Mouse (Mus musculus) brain, embryonic 14.5 days (tissue): Measurements from ENCODE around the gene Stxbp6.

Source experiments
- CTCF ChIP-seq: fragments of 200-500 bp; IDR thresholded peaks from 2 replicates; pipeline ENCODE4 v1.5.1; 2012; ENCODE audit warnings: inconsistent platforms, mild to moderate bottlenecking, moderate library complexity, borderline replicate concordance; ENCODE audit not compliant: insufficient read depth, insufficient read length; ENCODE audit errors: extremely low read depth
- POLR2A ChIP-seq: fragments of 200-500 bp; IDR thresholded peaks from 2 replicates; pipeline ENCODE4 v1.6.1; 2012; ENCODE audit warnings: mild to moderate bottlenecking, inconsistent platforms, borderline replicate concordance; ENCODE audit not compliant: poor library complexity, insufficient read depth, insufficient read length, severe bottlenecking; ENCODE audit errors: extremely low read depth

DNA sequence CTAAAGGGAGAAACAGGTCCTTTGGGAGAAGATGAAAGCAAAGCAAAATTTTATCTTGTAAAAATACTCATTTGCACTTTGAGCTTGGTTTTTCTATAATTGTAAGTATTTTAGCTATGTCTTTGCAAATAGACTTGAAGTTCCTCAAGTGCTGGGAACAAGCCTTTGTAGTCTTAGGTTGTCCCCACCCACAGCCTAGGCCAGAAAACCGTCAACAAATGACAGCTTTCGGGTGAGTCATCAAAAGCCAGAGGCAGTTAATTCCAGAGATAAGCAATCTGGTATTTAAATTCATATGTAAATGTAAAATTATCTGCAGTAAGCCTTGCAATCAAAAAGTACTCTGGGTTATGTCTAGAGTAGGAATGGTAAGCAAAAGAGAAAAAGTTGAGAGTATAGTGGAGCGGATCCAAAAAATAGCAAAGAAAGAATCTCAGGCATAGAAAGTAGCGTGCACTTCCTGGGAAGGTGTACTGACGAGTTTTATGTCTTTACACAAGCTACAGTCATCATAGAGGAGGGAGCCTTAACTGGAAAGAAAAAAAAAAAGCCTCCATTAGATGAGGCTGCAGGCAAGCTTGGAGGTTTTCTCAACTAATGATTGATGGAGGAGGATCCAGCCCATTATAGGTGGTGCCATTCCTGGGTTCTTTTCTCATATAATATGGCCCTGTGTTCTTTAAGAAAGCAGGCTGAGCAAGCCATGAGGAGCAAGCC is 5.7 kb upstream of the Stxbp6 start:
- TF ChIP-seq CTCF (no peak), POLR2A (no peak)
